ENCODE assay signal across 11 mouse cellular contexts in genomic region chr12:55837495-55837894, GRCm38 (mm10). TPM values are rescaled to one million over a fixed set of nuclear protein-coding genes. Genes with fewer than 3 reads are reported as not detected.
DNase-seq lines count a peak whose midpoint lies in the region; ATAC-seq and TF ChIP-seq lines count a peak whose summit lies in the region.
"Had no signal": no experiment of that assay in that cellular context is flagged by ENCODE, and none has a peak within 500 bp of the region (broad histone marks: within the 10 kb centered on the region; RNA-seq: fewer than 3 reads in every experiment).

No protein-coding gene starts in this region.

- H3K9ac ChIP-seq in stomach, embryonic 14.5 days (replicated peaks; ENCODE audit: low read depth, low read length), result no peak overlapping the region
- no peak overlapping the region for H3K9ac ChIP-seq in stomach, postnatal 0 days (ENCODE audit: low read length)
- H3K9ac ChIP-seq in limb, embryonic 15.5 days, result no peak overlapping the region
- H3K9ac ChIP-seq in stomach, embryonic 15.5 days, result no peak overlapping the region

- TF ChIP-seq EP300 in stomach, postnatal 0 days (optimal IDR thresholded peaks at IDR 0.05), result no peak

- intact Hi-C loops in heart, postnatal 10 days (cut with DNase I), result no loop called here

- no peaks in the 10 kb centered on the region for H3K27me3 ChIP-seq in heart, embryonic 10.5 days (ENCODE audit: insufficient read depth, poor library complexity, severe bottlenecking)
- no peaks in the 10 kb centered on the region for H3K27me3 ChIP-seq in stomach, embryonic 14.5 days (ENCODE audit: control insufficient read depth, insufficient read depth, low read length)
- H3K27me3 ChIP-seq in stomach, postnatal 0 days (ENCODE audit: control insufficient read depth, insufficient read depth, low read length), result no peaks in the 10 kb centered on the region
- no peaks in the 10 kb centered on the region for H3K27me3 ChIP-seq in limb, embryonic 15.5 days
- H3K27me3 ChIP-seq in stomach, embryonic 15.5 days (replicated peaks), result no peaks in the 10 kb centered on the region

- no peak for TF ChIP-seq CTCF in stomach, postnatal 0 days (IDR thresholded peaks at IDR 0.05; ENCODE audit: low read depth)

- ATAC-seq in stomach, embryonic 14.5 days (ENCODE audit: insufficient number of reproducible peaks, insufficient read depth, low FRiP score, low read depth), result no peak
- no peak for ATAC-seq in stomach, postnatal 0 days (ENCODE audit: low FRiP score, low TSS enrichment)
- no peak for ATAC-seq in limb, embryonic 15.5 days (ENCODE audit: insufficient number of reproducible peaks, low FRiP score, low TSS enrichment, low read depth)
- no peak for ATAC-seq in stomach, embryonic 15.5 days (ENCODE audit: insufficient read depth, low FRiP score, low read depth)
- ATAC-seq: activated CD4-positive, CD25-positive, alpha-beta regulatory T cell, adult 4 months had no signal

- 85% methylated on average over 3 of the region's 3 CpGs for WGBS in heart, embryonic 10.5 days
- WGBS in stomach, embryonic 14.5 days, result 56% methylated on average over 3 of the region's 3 CpGs
- WGBS in stomach, postnatal 0 days, result 49% methylated on average over 3 of the region's 3 CpGs
- WGBS in limb, embryonic 15.5 days, result 88% methylated on average over 3 of the region's 3 CpGs
- 56% methylated on average over 3 of the region's 3 CpGs for WGBS in stomach, embryonic 15.5 days

- no peaks in the 10 kb centered on the region for H3K9me3 ChIP-seq in heart, embryonic 10.5 days
- H3K9me3 ChIP-seq in stomach, embryonic 14.5 days (ENCODE audit: control insufficient read depth, low read depth, low read length), result no peaks in the 10 kb centered on the region
- H3K9me3 ChIP-seq in stomach, postnatal 0 days (ENCODE audit: control insufficient read depth, low read length), result no peaks in the 10 kb centered on the region
- no peaks in the 10 kb centered on the region for H3K9me3 ChIP-seq in limb, embryonic 15.5 days
- H3K9me3 ChIP-seq in stomach, embryonic 15.5 days, result no peaks in the 10 kb centered on the region

- no peak overlapping the region for H3K27ac ChIP-seq in heart, embryonic 10.5 days
- H3K27ac ChIP-seq in stomach, embryonic 14.5 days (ENCODE audit: low read length), result no peak overlapping the region
- H3K27ac ChIP-seq in stomach, postnatal 0 days (replicated peaks), result no peak overlapping the region
- no peak overlapping the region for H3K27ac ChIP-seq in limb, embryonic 15.5 days
- no peak overlapping the region for H3K27ac ChIP-seq in stomach, embryonic 15.5 days

- H3K4me1 ChIP-seq in heart, embryonic 10.5 days, result peaks cover 12% of the 10 kb centered on the region; the same call in 1 of the 2 replicates
- H3K4me1 ChIP-seq in stomach, embryonic 14.5 days (ENCODE audit: control insufficient read depth, insufficient read depth, low read length), result peaks cover 8% of the 10 kb centered on the region; the same call in 1 of the 2 replicates
- H3K4me1 ChIP-seq in stomach, postnatal 0 days (replicated peaks; ENCODE audit: control insufficient read depth, insufficient read depth), result no peaks in the 10 kb centered on the region; the same call in 1 of the 2 replicates
- 0 out of 2 replicates have a peak, but pooled peaks cover 2% of the 10 kb centered on the region for H3K4me1 ChIP-seq in limb, embryonic 15.5 days
- H3K4me1 ChIP-seq in stomach, embryonic 15.5 days, result no peaks in the 10 kb centered on the region

- H3K4me2 ChIP-seq in stomach, embryonic 14.5 days (replicated peaks; ENCODE audit: low read depth, low read length), result peak overlapping the region; percentile 55
- H3K4me2 ChIP-seq in stomach, postnatal 0 days (replicated peaks; ENCODE audit: low read depth), result no peak overlapping the region
- peak overlapping the region; percentile 50; the same call in 1 of the 2 replicates for H3K4me2 ChIP-seq in limb, embryonic 15.5 days
- H3K4me2 ChIP-seq in stomach, embryonic 15.5 days, result peak overlapping the region; percentile 57

- peak; percentile 36 for DNase-seq in heart, embryonic 10.5 days (ENCODE audit: low spot score)
- no peak for DNase-seq in heart, postnatal 10 days
- DNase-seq in stomach, postnatal 0 days (ENCODE audit: low spot score), result no peak
- no peak for DNase-seq in urinary bladder, postnatal 36 days (ENCODE audit: low spot score in 2 of 2)
- no peak for DNase-seq in layer of hippocampus, postnatal 14 days (ENCODE audit: low spot score in 2 of 2)
- DNase-seq: B cell, adult 2 months; retina, postnatal 1 day had no signal

- H3K36me3 ChIP-seq in heart, embryonic 10.5 days, result peaks cover 11% of the 10 kb centered on the region
- H3K36me3 ChIP-seq in stomach, embryonic 14.5 days (ENCODE audit: control insufficient read depth, insufficient read depth, low read length), result peaks cover 4% of the 10 kb centered on the region; the same call in 1 of the 2 replicates
- H3K36me3 ChIP-seq in stomach, postnatal 0 days (ENCODE audit: control insufficient read depth, insufficient read depth, low read length), result peaks cover 2% of the 10 kb centered on the region; the same call in 1 of the 2 replicates
- H3K36me3 ChIP-seq in limb, embryonic 15.5 days, result peaks cover 14% of the 10 kb centered on the region; the same call in 1 of the 2 replicates
- no peaks in the 10 kb centered on the region for H3K36me3 ChIP-seq in stomach, embryonic 15.5 days

- peak overlapping the region; percentile 75; the same call in 1 of the 2 replicates for H3K4me3 ChIP-seq in heart, embryonic 10.5 days
- H3K4me3 ChIP-seq in stomach, embryonic 14.5 days (ENCODE audit: low read depth, low read length), result peak overlapping the region; percentile 63
- H3K4me3 ChIP-seq in stomach, postnatal 0 days (ENCODE audit: low read depth, low read length), result no peak overlapping the region
- H3K4me3 ChIP-seq in limb, embryonic 15.5 days, result peak overlapping the region; percentile 67; the same call in 1 of the 2 replicates
- peak overlapping the region; percentile 82; the same call in 1 of the 2 replicates for H3K4me3 ChIP-seq in stomach, embryonic 15.5 days (replicated peaks)

RNA-seq across cellular contexts. Expression of gene Brms1l, which starts 1.4 kb away (rescaled TPM):
- polyA plus RNA-seq in heart, embryonic 10.5 days (2016; fragmentation: Nextera tagmentation; extraction: Ambion mirVana), result 35.2 and 38.7 TPM in 2 replicates
- total RNA-seq in heart, postnatal 10 days (2021), result 10 to 100 TPM; 27.4 to 28.4 TPM
- polyA plus RNA-seq in stomach, embryonic 14.5 days (2014; fragmentation: Nextera tagmentation; extraction: Ambion mirVana), result 35.4 and 40.8 TPM in 2 replicates
- polyA plus RNA-seq in stomach, postnatal 0 days (2015; fragmentation: Nextera tagmentation; extraction: Ambion mirVana), result 15.5 TPM in 2 replicates
- polyA plus RNA-seq in limb, embryonic 15.5 days (2015; fragmentation: Nextera tagmentation; extraction: Ambion mirVana), result 43.8 and 45.0 TPM in 2 replicates
- 33.7 and 34.0 TPM in 2 replicates for polyA plus RNA-seq in stomach, embryonic 15.5 days (2015; fragmentation: Nextera tagmentation; extraction: Ambion mirVana)
- 10 to 100 TPM; 62.7 to 64.6 TPM for total RNA-seq in layer of hippocampus, postnatal 14 days (2021)

RNA-seq across cellular contexts. Expression of gene Ralgapa1, which starts 16.5 kb away (rescaled TPM):
- polyA plus RNA-seq in heart, embryonic 10.5 days (2016; fragmentation: Nextera tagmentation; extraction: Ambion mirVana), result 13.2 and 13.9 TPM in 2 replicates
- 10 to 100 TPM; 56.1 to 64.5 TPM for total RNA-seq in heart, postnatal 10 days (2021)
- 26.0 and 30.3 TPM in 2 replicates for polyA plus RNA-seq in stomach, embryonic 14.5 days (2014; fragmentation: Nextera tagmentation; extraction: Ambion mirVana)
- polyA plus RNA-seq in stomach, postnatal 0 days (2015; fragmentation: Nextera tagmentation; extraction: Ambion mirVana), result 7.9 and 8.8 TPM in 2 replicates
- polyA plus RNA-seq in limb, embryonic 15.5 days (2015; fragmentation: Nextera tagmentation; extraction: Ambion mirVana), result 16.1 and 19.0 TPM in 2 replicates
- 15.9 and 17.7 TPM in 2 replicates for polyA plus RNA-seq in stomach, embryonic 15.5 days (2015; fragmentation: Nextera tagmentation; extraction: Ambion mirVana)
- 100 to 1,000 TPM; 113 to 125 TPM for total RNA-seq in layer of hippocampus, postnatal 14 days (2021)
